Mouse (Mus musculus): ENCODE measurements around the gene Procr. TPM values are rescaled to one million over a fixed set of nuclear protein-coding genes. Genes with fewer than 3 reads are reported as not detected.

The Procr gene
- polyA plus RNA-seq, 1 experiment from 2014 or later, result 8.3 TPM

- Histone ChIP-seq H3K4me3 (ENCODE audit: low read depth, low read length) (no peak overlapping the region), H3K27ac (ENCODE audit: low read depth, low read length) (no peak overlapping the region), H3K9me3 (ENCODE audit: control insufficient read depth) (no peaks in the 10 kb centered on the region), H3K4me2 (replicated peaks; ENCODE audit: low read depth) (no peak overlapping the region), H3K36me3 (ENCODE audit: control insufficient read depth, insufficient read depth) (no peaks in the 10 kb centered on the region), H3K27me3 (replicated peaks; ENCODE audit: control insufficient read depth, insufficient read depth, low read length) (no peaks in the 10 kb centered on the region), H3K9ac (ENCODE audit: low read depth, low read length) (no peak overlapping the region), H3K4me1 (replicated peaks; ENCODE audit: control insufficient read depth, insufficient read depth, low read length) (no peaks in the 10 kb centered on the region)
- ATAC-seq, result no peak
- TF ChIP-seq CTCF (IDR thresholded peaks at IDR 0.05; ENCODE audit: low read depth), result no peak
- WGBS, result 50% methylated on average over 11 of the region's 11 CpGs
Measured at GRCm38 (mm10) chr2:155742211-155742610, 8.7 kb upstream of the Procr start.

- ATAC-seq, result peak; percentile 56; the same call in 1 of the 2 replicates
- Histone ChIP-seq H3K4me3 (ENCODE audit: low read depth, low read length) (no peak overlapping the region), H3K27ac (ENCODE audit: low read depth, low read length) (no peak overlapping the region), H3K4me1 (replicated peaks; ENCODE audit: control insufficient read depth, insufficient read depth, low read length) (no peaks in the 10 kb centered on the region), H3K27me3 (replicated peaks; ENCODE audit: control insufficient read depth, insufficient read depth, low read length) (no peaks in the 10 kb centered on the region), H3K36me3 (ENCODE audit: control insufficient read depth, insufficient read depth) (no peaks in the 10 kb centered on the region), H3K9me3 (ENCODE audit: control insufficient read depth) (no peaks in the 10 kb centered on the region), H3K4me2 (replicated peaks; ENCODE audit: low read depth) (no peak overlapping the region), H3K9ac (ENCODE audit: low read depth, low read length) (no peak overlapping the region)
- 40% methylated on average over 12 of the region's 12 CpGs for WGBS
- TF ChIP-seq CTCF (IDR thresholded peaks at IDR 0.05; ENCODE audit: low read depth), result no peak
Measured at GRCm38 (mm10) chr2:155742931-155743337, 8.0 kb upstream of the Procr start.

GRCm38 (mm10) chr2:155743351-155743750 is 7.6 kb upstream of the Procr start:
- TF ChIP-seq CTCF (IDR thresholded peaks at IDR 0.05; ENCODE audit: low read depth), result no peak
- no peak overlapping the region for H3K27ac ChIP-seq (ENCODE audit: low read depth, low read length)

GRCm38 (mm10) chr2:155745487-155745886 is 5.4 kb upstream of the Procr start:
- TF ChIP-seq CTCF (IDR thresholded peaks at IDR 0.05; ENCODE audit: low read depth), result no peak
- Histone ChIP-seq H3K27me3 (replicated peaks; ENCODE audit: control insufficient read depth, insufficient read depth, low read length) (no peaks in the 10 kb centered on the region), H3K4me3 (ENCODE audit: low read depth, low read length) (no peak overlapping the region), H3K36me3 (ENCODE audit: control insufficient read depth, insufficient read depth) (no peaks in the 10 kb centered on the region), H3K4me1 (replicated peaks; ENCODE audit: control insufficient read depth, insufficient read depth, low read length) (no peaks in the 10 kb centered on the region), H3K9me3 (ENCODE audit: control insufficient read depth) (no peaks in the 10 kb centered on the region), H3K4me2 (replicated peaks; ENCODE audit: low read depth) (no peak overlapping the region), H3K9ac (ENCODE audit: low read depth, low read length) (no peak overlapping the region), H3K27ac (ENCODE audit: low read depth, low read length) (no peak overlapping the region)
- ATAC-seq, result no peak
- 54% methylated on average over 3 of the region's 3 CpGs for WGBS

More at GRCm38 (mm10) chr2:155743351-155743750, 7.6 kb upstream of the Procr start:
- H3K4me2 ChIP-seq (replicated peaks; ENCODE audit: low read depth), result no peak overlapping the region
- no peaks in the 10 kb centered on the region for H3K4me1 ChIP-seq (replicated peaks; ENCODE audit: control insufficient read depth, insufficient read depth, low read length)
- no peak overlapping the region for H3K9ac ChIP-seq (ENCODE audit: low read depth, low read length)
- no peaks in the 10 kb centered on the region for H3K36me3 ChIP-seq (ENCODE audit: control insufficient read depth, insufficient read depth)
- no peak for ATAC-seq
- H3K9me3 ChIP-seq (ENCODE audit: control insufficient read depth), result no peaks in the 10 kb centered on the region
- H3K4me3 ChIP-seq (ENCODE audit: low read depth, low read length), result no peak overlapping the region
- WGBS, result 79% methylated on average over 9 of the region's 9 CpGs
- no peaks in the 10 kb centered on the region for H3K27me3 ChIP-seq (replicated peaks; ENCODE audit: control insufficient read depth, insufficient read depth, low read length)

- 87% methylated on average over 4 of the region's 4 CpGs for WGBS
- ATAC-seq, result no peak
Measured at GRCm38 (mm10) chr2:155749394-155749793, 1.5 kb upstream of the Procr start.

GRCm38 (mm10) chr2:155755746-155756145 is 4.8 kb downstream of the Procr start:
- Histone ChIP-seq H3K27ac (ENCODE audit: low read depth, low read length) (no peak overlapping the region), H3K4me2 (replicated peaks; ENCODE audit: low read depth) (no peak overlapping the region), H3K9ac (ENCODE audit: low read depth, low read length) (no peak overlapping the region), H3K4me3 (ENCODE audit: low read depth, low read length) (no peak overlapping the region), H3K36me3 (ENCODE audit: control insufficient read depth, insufficient read depth) (no peaks in the 10 kb centered on the region), H3K4me1 (replicated peaks; ENCODE audit: control insufficient read depth, insufficient read depth, low read length) (no peaks in the 10 kb centered on the region), H3K9me3 (ENCODE audit: control insufficient read depth) (no peaks in the 10 kb centered on the region), H3K27me3 (replicated peaks; ENCODE audit: control insufficient read depth, insufficient read depth, low read length) (no peaks in the 10 kb centered on the region)
- peak; percentile 81 for TF ChIP-seq CTCF (IDR thresholded peaks at IDR 0.05; ENCODE audit: low read depth)
- 0% methylated on average over 1 of the region's 1 CpGs for WGBS
- ATAC-seq, result peak; percentile 58

More at GRCm38 (mm10) chr2:155749394-155749793, 1.5 kb upstream of the Procr start:
- H3K4me2 ChIP-seq (replicated peaks; ENCODE audit: low read depth), result no peak overlapping the region
- no peaks in the 10 kb centered on the region for H3K36me3 ChIP-seq (ENCODE audit: control insufficient read depth, insufficient read depth)
- TF ChIP-seq CTCF (IDR thresholded peaks at IDR 0.05; ENCODE audit: low read depth), result no peak
- H3K27me3 ChIP-seq (replicated peaks; ENCODE audit: control insufficient read depth, insufficient read depth, low read length), result no peaks in the 10 kb centered on the region
- no peaks in the 10 kb centered on the region for H3K4me1 ChIP-seq (replicated peaks; ENCODE audit: control insufficient read depth, insufficient read depth, low read length)
- no peak overlapping the region for H3K4me3 ChIP-seq (ENCODE audit: low read depth, low read length)
- no peaks in the 10 kb centered on the region for H3K9me3 ChIP-seq (ENCODE audit: control insufficient read depth)
- H3K27ac ChIP-seq (ENCODE audit: low read depth, low read length), result no peak overlapping the region
- H3K9ac ChIP-seq (ENCODE audit: low read depth, low read length), result no peak overlapping the region

Data from intestine, postnatal 0 days (tissue).